Mouse (Mus musculus): Measurements from ENCODE around the gene Col15a1.

Gene Col15a1

DNA sequence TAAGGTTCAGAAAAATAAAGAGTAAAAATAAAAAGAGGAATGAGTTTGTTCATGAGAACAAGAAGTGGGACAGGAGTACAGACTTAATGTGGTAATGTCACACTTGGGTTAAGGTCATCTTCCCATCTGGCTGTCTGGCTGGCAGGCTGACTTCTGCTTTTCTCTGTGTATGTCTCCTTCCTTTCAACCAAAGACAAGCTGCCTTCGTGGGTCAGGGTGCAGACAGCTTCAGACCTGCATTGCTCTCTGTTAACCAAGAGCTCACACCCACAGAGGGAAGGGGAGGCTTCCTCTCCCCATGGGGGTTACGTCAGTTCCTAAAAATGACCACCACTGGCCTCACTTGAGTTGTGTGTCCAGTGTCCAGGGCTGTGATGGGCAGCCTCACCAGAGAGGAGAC is 107.5 kb downstream of the Col15a1 start:
- TF ChIP-seq POU5F1 (IDR thresholded peaks at IDR 0.05; ENCODE audit: borderline replicate concordance, low read length) (no peak), NANOG (IDR thresholded peaks at IDR 0.05; ENCODE audit: borderline replicate concordance, low read length) (no peak), CTCF (conservative IDR thresholded peaks at IDR 0.05; ENCODE audit: low read length) (no peak)
- Histone ChIP-seq H3K4me1 (replicated peaks; ENCODE audit: low read depth, low read length) (no peaks in the 10 kb centered on the region), H3K9me3 (ENCODE audit: low read length) (peaks cover 23% of the 10 kb centered on the region), H3K27me3 (ENCODE audit: insufficient read depth, low read length) (no peaks in the 10 kb centered on the region), H3K36me3 (ENCODE audit: insufficient read depth, low read length) (no peaks in the 10 kb centered on the region), H3K4me3 (replicated peaks; ENCODE audit: low read length) (no peak overlapping the region)

DNA sequence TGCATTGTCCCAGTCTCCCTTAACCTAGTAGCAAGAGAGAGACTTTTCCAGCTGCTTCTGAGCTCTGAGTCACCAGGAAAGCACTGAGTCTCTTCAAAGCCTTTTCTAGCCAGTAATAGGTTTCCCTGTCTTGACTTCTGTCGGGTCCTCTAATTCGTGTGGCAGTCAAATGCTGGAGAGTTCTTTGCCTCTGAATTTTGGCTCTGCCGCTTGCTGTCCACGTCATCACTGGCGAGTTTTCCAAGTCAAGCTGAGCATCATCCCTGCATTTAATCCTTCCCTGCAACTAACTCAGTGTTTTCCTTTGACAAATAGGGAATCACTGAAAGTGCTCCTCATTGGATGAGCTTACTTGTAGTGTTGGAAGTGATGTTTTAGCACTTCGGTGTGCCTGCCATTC is 108.5 kb downstream of the Col15a1 start:
- H3K4me3 ChIP-seq (replicated peaks; ENCODE audit: low read length) = no peak overlapping the region
- H3K36me3 ChIP-seq (ENCODE audit: insufficient read depth, low read length) = no peaks in the 10 kb centered on the region
- no peaks in the 10 kb centered on the region for H3K27me3 ChIP-seq (ENCODE audit: insufficient read depth, low read length)
- no peak for TF ChIP-seq NANOG (IDR thresholded peaks at IDR 0.05; ENCODE audit: borderline replicate concordance, low read length)
- no peak for TF ChIP-seq POU5F1 (IDR thresholded peaks at IDR 0.05; ENCODE audit: borderline replicate concordance, low read length)
- TF ChIP-seq CTCF (conservative IDR thresholded peaks at IDR 0.05; ENCODE audit: low read length) = no peak
- no peaks in the 10 kb centered on the region for H3K4me1 ChIP-seq (replicated peaks; ENCODE audit: low read depth, low read length)
- H3K9me3 ChIP-seq (ENCODE audit: low read length) = peaks cover 23% of the 10 kb centered on the region

DNA sequence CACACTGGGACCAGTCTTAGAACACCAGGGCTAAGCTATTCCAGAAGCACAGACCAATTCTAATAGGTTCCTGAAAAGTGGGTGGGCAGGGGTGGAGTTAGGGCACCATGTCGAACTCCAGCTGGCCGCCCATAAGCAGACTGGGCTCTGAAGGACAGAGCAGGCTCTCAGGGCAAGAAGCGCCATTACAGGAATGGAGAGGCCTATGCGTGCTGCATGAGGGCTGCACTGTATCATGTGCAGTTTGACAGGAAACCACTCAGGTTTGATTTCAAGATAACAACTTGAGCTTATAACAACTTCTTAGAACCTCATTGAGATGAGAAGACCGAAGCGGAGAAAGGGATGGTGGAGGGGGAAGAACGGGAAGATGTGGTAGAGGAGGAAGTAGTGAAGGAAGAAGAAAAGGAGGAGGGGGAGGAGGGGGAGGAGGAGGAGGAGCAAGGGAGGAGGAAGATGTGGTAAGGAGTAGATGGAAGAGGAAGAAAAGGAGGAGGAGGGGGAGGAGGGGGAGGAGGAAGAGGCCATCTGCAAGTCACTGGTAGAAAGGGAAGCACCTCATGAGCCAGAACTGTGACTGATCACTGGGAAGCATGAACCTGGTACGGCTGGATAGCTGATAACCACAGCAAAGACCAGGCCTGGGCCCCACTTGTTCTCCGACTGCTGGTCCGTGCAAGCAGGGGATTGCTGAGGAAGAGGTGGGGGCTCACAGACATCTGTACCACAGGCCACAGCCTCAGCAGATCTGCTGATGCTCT is 111.8 kb downstream of the Col15a1 start:
- no peak overlapping the region for H3K4me3 ChIP-seq (replicated peaks; ENCODE audit: low read length)
- no peaks in the 10 kb centered on the region for H3K36me3 ChIP-seq (ENCODE audit: insufficient read depth, low read length)
- peaks cover 11% of the 10 kb centered on the region for H3K9me3 ChIP-seq (ENCODE audit: low read length)
- no peaks in the 10 kb centered on the region for H3K4me1 ChIP-seq (replicated peaks; ENCODE audit: low read depth, low read length)
- TF ChIP-seq POU5F1 (IDR thresholded peaks at IDR 0.05; ENCODE audit: borderline replicate concordance, low read length) (no peak), CTCF (conservative IDR thresholded peaks at IDR 0.05; ENCODE audit: low read length) (no peak), NANOG (IDR thresholded peaks at IDR 0.05; ENCODE audit: borderline replicate concordance, low read length) (no peak)
- no peaks in the 10 kb centered on the region for H3K27me3 ChIP-seq (ENCODE audit: insufficient read depth, low read length)

DNA sequence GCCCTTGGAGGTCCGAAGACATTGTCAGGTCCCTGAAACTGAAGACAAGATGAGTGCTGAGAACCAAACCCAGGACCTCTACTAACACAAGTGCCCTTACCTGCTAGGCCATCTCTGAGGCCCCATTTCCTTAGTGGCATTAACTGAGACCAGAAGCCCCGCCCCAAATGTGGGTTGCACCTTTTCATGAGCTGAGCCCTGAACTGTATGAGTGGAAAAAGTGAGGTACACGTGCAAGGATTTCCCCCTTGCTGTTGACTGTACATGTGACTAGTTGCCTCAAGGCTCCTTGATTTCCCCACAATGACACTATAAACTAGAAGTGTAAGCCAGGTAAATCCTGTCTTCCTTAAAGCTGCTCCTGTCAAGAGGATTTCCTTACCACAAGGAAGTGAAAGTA is 114.4 kb downstream of the Col15a1 start:
- H3K27me3 ChIP-seq (ENCODE audit: insufficient read depth, low read length) = no peaks in the 10 kb centered on the region
- H3K9me3 ChIP-seq (ENCODE audit: low read length) = no peaks in the 10 kb centered on the region
- TF ChIP-seq NANOG (IDR thresholded peaks at IDR 0.05; ENCODE audit: borderline replicate concordance, low read length) (no peak), CTCF (conservative IDR thresholded peaks at IDR 0.05; ENCODE audit: low read length) (no peak), POU5F1 (IDR thresholded peaks at IDR 0.05; ENCODE audit: borderline replicate concordance, low read length) (no peak)
- H3K36me3 ChIP-seq (ENCODE audit: insufficient read depth, low read length) = no peaks in the 10 kb centered on the region
- H3K4me1 ChIP-seq (replicated peaks; ENCODE audit: low read depth, low read length) = no peaks in the 10 kb centered on the region
- H3K4me3 ChIP-seq (replicated peaks; ENCODE audit: low read length) = no peak overlapping the region

DNA sequence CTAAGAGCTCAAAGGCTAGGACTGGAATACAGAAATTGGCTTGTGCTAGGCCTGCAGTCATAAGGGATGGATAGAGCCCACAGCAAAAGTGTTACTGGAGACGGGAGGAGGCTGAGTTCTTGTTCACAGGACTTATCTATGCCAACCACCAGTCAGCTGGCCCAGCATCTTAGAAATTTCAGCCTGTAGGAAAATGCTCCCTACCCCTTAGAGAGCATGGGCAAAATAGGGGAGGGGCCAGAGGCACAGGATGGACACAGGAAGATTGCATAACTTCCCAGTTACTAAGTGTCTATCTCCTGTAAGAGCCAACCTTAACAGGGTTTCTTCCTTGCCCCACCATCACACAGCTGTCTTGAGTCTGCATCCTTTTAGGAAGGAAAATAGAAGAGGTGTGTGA is 116.2 kb downstream of the Col15a1 start:
- TF ChIP-seq NANOG (IDR thresholded peaks at IDR 0.05; ENCODE audit: borderline replicate concordance, low read length) = no peak
- no peak for TF ChIP-seq POU5F1 (IDR thresholded peaks at IDR 0.05; ENCODE audit: borderline replicate concordance, low read length)
- TF ChIP-seq CTCF (conservative IDR thresholded peaks at IDR 0.05; ENCODE audit: low read length) = no peak
- no peaks in the 10 kb centered on the region for H3K36me3 ChIP-seq (ENCODE audit: insufficient read depth, low read length)
- H3K27me3 ChIP-seq (ENCODE audit: insufficient read depth, low read length) = no peaks in the 10 kb centered on the region
- no peak overlapping the region for H3K4me3 ChIP-seq (replicated peaks; ENCODE audit: low read length)
- H3K9me3 ChIP-seq (ENCODE audit: low read length) = no peaks in the 10 kb centered on the region
- H3K4me1 ChIP-seq (replicated peaks; ENCODE audit: low read depth, low read length) = no peaks in the 10 kb centered on the region

DNA sequence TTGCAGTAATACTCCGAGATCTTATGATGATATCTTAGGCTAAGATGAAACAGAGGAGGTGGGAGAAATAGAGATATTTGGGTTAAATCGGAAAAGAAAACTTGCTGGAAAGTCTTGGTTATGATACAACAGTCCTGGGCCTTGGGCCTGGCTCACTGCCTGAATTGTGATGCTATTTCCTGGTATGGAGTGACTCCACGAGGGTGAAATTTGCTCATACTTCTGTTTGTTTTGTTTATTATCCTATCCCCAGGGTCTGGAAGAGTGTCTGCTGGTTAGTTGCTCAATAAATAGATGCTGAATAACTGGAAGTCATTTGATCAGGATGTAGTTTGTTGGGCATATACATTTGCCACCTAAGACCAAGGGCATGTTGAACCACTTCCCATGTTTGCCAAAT is 119.8 kb downstream of the Col15a1 start:
- no peak overlapping the region for H3K4me3 ChIP-seq (replicated peaks; ENCODE audit: low read length)
- TF ChIP-seq CTCF (conservative IDR thresholded peaks at IDR 0.05; ENCODE audit: low read length) (no peak), POU5F1 (IDR thresholded peaks at IDR 0.05; ENCODE audit: borderline replicate concordance, low read length) (no peak), NANOG (IDR thresholded peaks at IDR 0.05; ENCODE audit: borderline replicate concordance, low read length) (no peak)
- H3K4me1 ChIP-seq (replicated peaks; ENCODE audit: low read depth, low read length) = no peaks in the 10 kb centered on the region
- H3K36me3 ChIP-seq (ENCODE audit: insufficient read depth, low read length) = no peaks in the 10 kb centered on the region
- no peaks in the 10 kb centered on the region for H3K9me3 ChIP-seq (ENCODE audit: low read length)
- no peaks in the 10 kb centered on the region for H3K27me3 ChIP-seq (ENCODE audit: insufficient read depth, low read length)

DNA sequence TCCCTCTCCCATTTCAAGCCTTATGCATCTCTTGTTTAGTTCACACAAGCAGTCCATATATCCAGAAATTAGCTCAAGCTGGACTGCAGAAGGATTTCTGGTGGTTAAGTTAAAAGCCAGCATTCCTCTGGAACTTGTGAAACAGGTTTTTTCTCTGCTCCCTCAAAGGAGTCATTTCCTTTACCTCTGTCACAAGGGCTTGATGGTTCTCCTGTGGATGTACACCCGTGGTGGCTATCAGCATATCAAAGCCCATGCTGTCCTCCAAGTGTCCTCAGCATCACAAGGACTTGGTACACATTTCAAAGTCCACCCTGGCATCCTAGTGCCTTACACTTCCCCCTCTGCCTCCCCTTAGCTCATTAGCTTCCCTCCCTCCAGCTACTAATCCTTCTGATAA is 121.3 kb downstream of the Col15a1 start:
- Histone ChIP-seq H3K4me3 (replicated peaks; ENCODE audit: low read length) (no peak overlapping the region), H3K4me1 (replicated peaks; ENCODE audit: low read depth, low read length) (no peaks in the 10 kb centered on the region), H3K9me3 (ENCODE audit: low read length) (no peaks in the 10 kb centered on the region), H3K27me3 (ENCODE audit: insufficient read depth, low read length) (no peaks in the 10 kb centered on the region), H3K36me3 (ENCODE audit: insufficient read depth, low read length) (no peaks in the 10 kb centered on the region)
- TF ChIP-seq CTCF (conservative IDR thresholded peaks at IDR 0.05; ENCODE audit: low read length) (no peak), NANOG (IDR thresholded peaks at IDR 0.05; ENCODE audit: borderline replicate concordance, low read length) (no peak), POU5F1 (IDR thresholded peaks at IDR 0.05; ENCODE audit: borderline replicate concordance, low read length) (no peak)

DNA sequence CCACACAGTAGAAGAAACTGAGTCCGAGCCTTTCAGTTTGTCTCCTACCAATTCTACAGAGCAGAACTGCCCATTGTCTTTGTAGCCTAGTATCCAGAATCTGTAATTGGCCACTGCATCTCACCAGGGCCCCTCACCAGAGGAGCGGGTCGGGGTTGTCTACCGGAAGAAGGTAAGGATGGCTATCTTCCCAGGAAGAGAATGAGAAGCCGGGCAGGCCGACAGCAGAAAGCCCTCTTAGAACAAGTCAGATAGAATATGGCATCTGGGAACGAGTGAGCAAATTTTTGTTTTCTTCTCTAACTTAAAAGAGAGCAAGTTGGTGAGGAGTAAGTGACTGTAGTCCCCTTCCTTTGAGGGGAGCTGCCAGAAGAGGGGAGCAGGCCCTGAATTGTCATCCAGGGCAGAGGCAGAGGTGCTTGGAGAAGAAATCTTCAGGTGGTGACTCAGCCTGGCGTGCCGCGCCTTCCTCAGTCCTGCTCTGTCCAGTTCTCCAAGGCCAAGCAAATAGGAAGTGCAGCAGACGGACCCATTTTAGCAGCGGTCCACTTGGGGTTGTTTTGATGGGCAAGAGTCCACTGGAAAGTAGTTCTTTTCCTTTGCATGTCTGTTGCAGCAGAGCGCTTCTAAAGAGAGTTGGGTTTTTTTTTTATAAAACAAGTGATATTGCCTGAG is 122.6 kb downstream of the Col15a1 start:
- Histone ChIP-seq H3K4me1 (replicated peaks; ENCODE audit: low read depth, low read length) (no peaks in the 10 kb centered on the region), H3K27me3 (ENCODE audit: insufficient read depth, low read length) (no peaks in the 10 kb centered on the region), H3K36me3 (ENCODE audit: insufficient read depth, low read length) (no peaks in the 10 kb centered on the region), H3K4me3 (replicated peaks; ENCODE audit: low read length) (no peak overlapping the region), H3K9me3 (ENCODE audit: low read length) (no peaks in the 10 kb centered on the region)
- no peak for TF ChIP-seq CTCF (conservative IDR thresholded peaks at IDR 0.05; ENCODE audit: low read length)
- no peak for TF ChIP-seq NANOG (IDR thresholded peaks at IDR 0.05; ENCODE audit: borderline replicate concordance, low read length)
- no peak for TF ChIP-seq POU5F1 (IDR thresholded peaks at IDR 0.05; ENCODE audit: borderline replicate concordance, low read length)

Data from E14TG2a.4 (cell line).